Mouse (Mus musculus) heart, postnatal 25 days (tissue): ENCODE results near the gene Tex44. TPM values are rescaled to one million over a fixed set of nuclear protein-coding genes. Genes with fewer than 3 reads are reported as not detected.

ENCODE experiments used
- DNase-seq: peaks from one replicate; pipeline ENCODE4 v3.0.0; 2022; ENCODE audit warnings: low spot score
- intact Hi-C: fragments of 180-260 bp; cut with DNase I; formaldehyde crosslinking; loops from one replicate; pipeline ENCODE4 v1.15.1; 2025
- total RNA-seq, 2 experiments: library from RNA; stranded (reverse); gene quantifications; 2 replicates each; pipeline ENCODE4 v1.2.3; 2021

Gene Tex44
- not detected for total RNA-seq

GRCm38 (mm10) chr1:86426128-86426527, at the start of gene Tex44, which contains the start of gene Nmur1:
Tex44 (plus strand) TSS chr1:86426329.
Nmur1 (minus strand) TSS chr1:86426228.
- DNase-seq = no peak
- intact Hi-C loops = no loop called here

- intact Hi-C loops = loop anchor here (5.0 kb wide), 1 partner anchor 156 kb away; no protein-coding TSS in a partner anchor
- no peak for DNase-seq
Measured at GRCm38 (mm10) chr1:86376354-86376753, 49.8 kb upstream of the Tex44 start.

GRCm38 (mm10) chr1:86378662-86379061, 47.5 kb upstream of the Tex44 start:
- DNase-seq = no peak
- intact Hi-C loops = loop anchor here (5.0 kb wide), 1 partner anchor 154 kb away; no protein-coding TSS in a partner anchor

- DNase-seq = no peak
- intact Hi-C loops = loop anchor here (5.0 kb wide), 1 partner anchor 153 kb away; no protein-coding TSS in a partner anchor
Measured at GRCm38 (mm10) chr1:86379161-86379569, 47.0 kb upstream of the Tex44 start.

DNA sequence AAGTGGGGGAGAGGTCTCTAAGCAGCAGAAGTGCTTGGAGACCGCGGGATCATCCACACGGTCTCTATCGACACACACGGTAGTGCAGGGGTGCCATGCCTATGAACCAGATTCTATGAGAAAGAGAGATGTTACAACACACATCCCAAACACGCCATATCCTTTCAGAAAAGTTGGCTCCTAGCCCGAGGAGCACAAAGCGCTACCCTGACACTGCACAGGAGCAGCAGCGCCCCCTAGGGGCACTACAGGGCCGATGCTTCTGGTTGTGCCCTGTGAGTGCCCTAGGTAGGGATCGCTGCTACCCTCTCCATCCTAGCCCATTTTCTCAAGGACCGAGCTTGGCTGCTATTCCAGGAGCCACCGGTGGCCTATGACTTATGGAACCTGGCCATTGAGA, 45.1 kb upstream of the Tex44 start:
- DNase-seq = no peak
- intact Hi-C loops = no loop called here

- DNase-seq = no peak
- intact Hi-C loops = no loop called here
Measured at GRCm38 (mm10) chr1:86389230-86389629, 36.9 kb upstream of the Tex44 start.

DNA sequence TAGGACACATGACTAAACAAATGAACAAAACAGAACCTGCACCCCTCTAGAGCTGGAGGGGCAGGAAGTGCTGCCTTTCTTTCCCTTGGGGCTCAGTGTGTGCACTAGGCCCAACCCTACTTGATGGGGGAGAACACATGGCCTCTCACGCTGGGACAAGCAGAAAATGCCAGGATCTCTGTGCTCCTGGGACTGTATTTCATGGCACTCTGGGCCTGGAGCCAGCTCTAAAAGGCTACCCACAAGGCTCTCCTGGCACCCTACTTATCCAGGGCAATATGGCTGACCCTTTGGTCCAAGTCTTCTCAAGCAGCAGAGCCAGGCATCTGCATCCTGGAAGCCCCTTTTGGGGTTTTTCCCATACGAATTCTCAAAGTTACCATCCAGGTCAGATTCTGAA, 34.7 kb upstream of the Tex44 start:
- intact Hi-C loops = no loop called here
- no peak for DNase-seq

DNA sequence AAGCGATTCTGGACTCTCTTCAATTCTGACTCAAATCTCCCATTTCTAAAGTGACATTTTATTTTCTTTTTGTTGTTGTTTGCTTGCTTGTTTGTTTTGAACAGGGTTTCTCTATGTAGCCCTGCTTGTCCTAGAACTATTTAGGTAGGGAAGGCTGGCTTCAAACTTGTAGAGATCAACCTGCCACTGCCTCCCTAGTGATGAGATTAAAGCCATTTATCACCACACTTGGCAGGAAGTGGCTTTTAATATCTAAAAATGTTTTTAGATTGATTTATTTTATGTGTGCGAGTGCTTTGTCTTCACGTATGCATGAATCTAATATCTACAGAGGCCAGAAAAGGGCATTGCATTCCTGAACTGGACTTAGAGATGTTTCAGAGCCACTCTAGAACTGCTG, 32.9 kb upstream of the Tex44 start:
- DNase-seq = no peak
- intact Hi-C loops = no loop called here

DNA sequence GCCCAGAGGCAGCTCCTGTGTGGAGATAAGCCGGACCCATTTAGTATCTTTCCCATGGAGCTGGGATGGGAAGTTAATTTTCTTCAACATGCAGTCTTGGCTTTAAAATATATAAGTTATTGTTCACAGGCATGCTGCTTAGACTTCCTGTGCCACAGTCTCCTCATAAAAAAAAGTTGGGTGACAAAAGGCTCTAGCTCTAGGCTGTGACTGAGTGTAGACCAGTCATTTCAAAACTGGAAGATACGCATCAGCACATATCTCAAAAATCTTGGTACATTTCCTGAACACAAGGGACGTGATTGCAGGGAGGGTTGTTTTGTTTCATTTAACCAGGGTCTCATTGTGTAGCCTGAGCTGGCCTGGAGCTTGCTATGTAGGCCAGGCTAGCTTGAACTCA, 31.9 kb upstream of the Tex44 start:
- intact Hi-C loops = no loop called here
- DNase-seq = no peak

DNA sequence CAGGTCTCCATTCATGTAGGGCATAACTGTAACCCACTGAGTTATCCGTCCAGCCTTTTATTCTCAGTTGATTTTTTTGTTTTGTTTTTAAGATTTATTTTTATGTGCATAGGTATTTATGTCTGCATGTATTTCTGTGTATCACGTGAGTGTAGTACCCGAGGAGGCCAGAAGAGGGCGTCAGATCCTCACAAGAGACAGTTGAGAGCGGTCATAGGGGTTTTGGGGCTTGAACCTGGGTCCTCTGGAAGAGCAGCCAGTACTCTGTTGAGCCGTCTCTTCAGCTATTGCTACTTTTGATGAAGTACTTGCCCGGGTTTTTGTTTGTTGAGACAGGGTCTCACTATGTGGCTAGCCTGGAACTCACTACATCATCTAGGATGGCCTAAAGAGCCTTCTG, 30.2 kb upstream of the Tex44 start:
- no peak for DNase-seq
- intact Hi-C loops = no loop called here

- DNase-seq = no peak
- intact Hi-C loops = no loop called here
Measured at GRCm38 (mm10) chr1:86397621-86398020, 28.5 kb upstream of the Tex44 start.

DNA sequence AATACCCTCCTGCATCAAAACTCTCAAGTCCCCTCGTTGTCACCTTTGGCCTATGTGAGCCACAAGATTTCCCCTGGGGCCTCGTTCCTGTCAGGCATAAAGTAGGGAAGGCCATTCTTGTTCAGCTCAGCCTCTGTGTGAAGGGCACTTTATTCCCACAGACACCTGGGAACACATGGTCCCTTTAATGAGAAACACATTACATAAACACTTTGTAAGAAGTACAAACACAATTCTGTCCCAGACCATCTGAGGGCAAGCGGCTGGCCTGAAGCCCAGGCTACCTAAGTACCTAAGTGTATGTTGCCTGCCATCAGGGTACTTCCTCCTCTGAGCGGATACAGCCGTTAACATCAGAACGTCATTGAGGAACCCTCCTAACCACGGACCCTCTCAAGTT, 27.9 kb upstream of the Tex44 start:
- DNase-seq = no peak
- intact Hi-C loops = no loop called here

GRCm38 (mm10) chr1:86399322-86399721, 26.8 kb upstream of the Tex44 start:
- no peak for DNase-seq
- intact Hi-C loops = no loop called here

DNA sequence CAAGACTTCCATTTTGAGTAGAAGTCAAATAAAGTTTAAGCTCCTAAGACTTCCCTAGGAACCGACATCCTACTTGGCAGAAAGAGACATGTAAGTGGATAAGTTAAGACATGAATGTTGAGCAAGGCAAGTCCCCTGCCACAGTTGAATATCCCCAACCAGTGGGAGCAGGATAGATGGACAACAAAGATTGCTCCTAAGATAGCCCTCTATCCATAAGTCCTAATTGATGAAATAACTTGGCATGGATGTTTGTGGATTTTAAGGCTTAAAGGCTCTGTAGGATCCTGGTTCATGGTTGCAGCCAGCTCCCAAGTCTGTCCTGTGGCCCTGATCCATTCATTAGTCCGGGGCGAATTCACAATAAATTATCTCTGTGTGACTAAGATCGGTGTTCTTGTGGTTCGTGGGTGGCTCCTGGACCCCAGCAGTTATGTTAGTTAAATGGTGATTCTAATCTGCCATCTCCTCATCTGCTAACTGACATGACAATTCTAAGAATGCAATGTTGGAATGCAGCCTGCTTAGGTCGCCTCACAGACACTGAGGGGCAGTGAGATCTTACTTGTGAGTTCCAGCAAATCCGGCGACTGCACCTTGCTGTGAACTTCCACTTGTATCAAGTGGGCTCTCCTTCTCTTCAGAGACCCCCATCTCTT, 25.9 kb upstream of the Tex44 start:
- intact Hi-C loops = no loop called here

DNA sequence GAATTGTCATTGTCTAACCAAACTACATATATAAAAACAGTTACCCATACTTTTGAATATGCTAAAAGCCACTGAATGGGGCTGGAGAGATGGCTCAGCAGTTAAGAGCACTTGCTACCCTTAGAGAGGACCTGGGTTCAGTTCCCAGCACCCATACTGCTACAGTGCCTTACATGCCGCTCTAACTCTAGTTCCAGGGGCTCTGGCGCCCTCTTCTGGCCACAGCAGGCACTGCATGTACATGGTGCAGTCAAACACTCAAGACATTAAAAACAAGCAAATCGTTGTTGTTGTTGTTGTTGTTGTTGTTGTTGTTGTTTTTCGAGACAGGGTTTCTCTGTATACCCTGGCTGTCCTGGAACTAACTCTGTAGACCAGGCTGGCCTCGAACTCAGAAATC, 21.3 kb upstream of the Tex44 start:
- no peak for DNase-seq
- intact Hi-C loops = no loop called here

More for the DNA sequence above, 25.9 kb upstream of the Tex44 start:
- no peak for DNase-seq

DNA sequence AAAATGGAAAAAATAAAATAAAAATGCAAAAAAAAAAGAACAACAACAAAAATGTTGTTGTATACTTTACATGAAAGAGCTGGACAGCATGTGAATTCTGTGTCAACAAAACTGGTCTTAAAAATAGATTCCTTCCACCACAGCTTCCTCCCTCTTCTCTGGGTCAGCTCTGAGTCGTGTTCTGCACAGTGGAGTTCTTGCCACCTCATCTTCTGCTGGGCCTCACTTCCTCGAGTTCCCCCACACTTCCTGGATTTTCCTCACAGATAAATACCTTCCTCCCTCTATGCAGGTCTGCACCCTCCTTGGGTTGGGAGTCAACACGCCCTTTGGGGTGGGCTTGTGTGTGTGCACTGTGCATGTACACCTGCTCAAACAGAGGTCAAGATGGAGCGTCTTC, 19.8 kb upstream of the Tex44 start:
- DNase-seq = no peak
- intact Hi-C loops = no loop called here

DNA sequence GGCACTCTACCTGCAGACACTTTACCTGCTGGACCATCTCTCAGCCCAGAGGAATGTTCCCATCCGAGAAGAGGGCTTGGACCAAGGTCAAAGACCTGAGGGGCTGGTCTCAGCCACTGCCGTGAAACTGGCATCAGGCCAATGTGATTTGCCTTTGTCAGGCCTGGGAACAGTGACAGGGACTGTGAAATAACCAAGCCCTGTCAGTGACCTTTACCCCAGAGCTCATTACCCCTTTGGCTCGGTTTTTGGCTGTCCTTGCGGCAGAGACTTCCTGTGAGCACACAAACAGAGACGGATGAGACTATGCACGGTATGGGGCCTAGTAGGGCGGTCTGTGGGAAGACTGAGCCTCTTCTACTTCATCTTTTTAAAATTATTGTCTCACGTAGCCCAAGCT, 19.2 kb upstream of the Tex44 start:
- DNase-seq = peak; percentile 9
- intact Hi-C loops = no loop called here

DNA sequence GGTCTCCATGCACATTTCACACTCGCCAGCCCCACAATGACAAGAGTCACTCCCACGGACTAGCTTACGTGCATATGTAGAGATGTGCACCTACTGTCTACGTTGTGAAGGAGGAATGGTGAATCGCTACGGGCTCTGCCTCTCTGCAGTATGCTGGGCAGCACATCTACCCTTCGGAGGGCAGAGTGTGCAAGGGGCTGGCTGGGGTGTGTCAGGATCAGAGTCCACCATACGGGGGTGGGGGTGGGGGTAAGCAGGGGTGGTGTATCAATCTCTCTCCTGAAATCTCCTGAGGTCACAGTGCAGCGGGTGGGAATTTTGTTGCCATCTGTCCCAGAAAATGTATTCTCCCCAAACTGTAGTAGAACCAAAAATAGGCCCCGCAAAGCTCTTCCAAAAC, 17.6 kb upstream of the Tex44 start:
- intact Hi-C loops = no loop called here
- DNase-seq = no peak

DNA sequence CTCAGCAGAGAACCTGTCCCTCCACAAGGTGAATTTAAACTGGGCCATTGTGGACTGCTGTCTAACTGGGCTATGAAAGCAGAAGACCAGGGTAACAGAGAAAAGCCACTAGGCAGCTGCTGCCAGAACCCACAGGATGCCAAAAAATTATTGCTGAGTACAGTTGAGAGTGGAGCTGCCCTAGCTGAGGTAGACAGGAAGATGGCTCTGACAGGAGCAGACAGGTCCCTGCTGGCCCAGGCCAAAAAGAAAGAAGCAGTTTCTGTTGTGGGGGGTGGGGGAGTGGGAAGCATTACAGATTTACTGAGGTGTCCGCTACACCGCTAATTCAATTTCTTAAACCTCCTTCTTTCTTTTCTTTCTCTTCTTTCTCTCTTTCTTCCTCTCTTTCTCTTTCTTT, 16.7 kb upstream of the Tex44 start:
- intact Hi-C loops = no loop called here
- DNase-seq = no peak

GRCm38 (mm10) chr1:86414715-86415114, 11.4 kb upstream of the Tex44 start:
- intact Hi-C loops = no loop called here
- no peak for DNase-seq

GRCm38 (mm10) chr1:86415144-86415543, 11.0 kb upstream of the Tex44 start:
- intact Hi-C loops = no loop called here
- no peak for DNase-seq

GRCm38 (mm10) chr1:86415612-86416184, 10.4 kb upstream of the Tex44 start:
- intact Hi-C loops = loop anchor here (1.0 kb wide), 1 partner anchor 15 kb away; no protein-coding TSS in a partner anchor
- no peak for DNase-seq
